Mouse (Mus musculus): Measurements from ENCODE around the gene Wdr93.

GRCm38 (mm10) chr7:79810611-79811506, 67.9 kb downstream of the Wdr93 start, which contains the start of gene Mesp2:
- TF ChIP-seq CTCF (IDR thresholded peaks at IDR 0.05; ENCODE audit: low read depth, low read length), result no peak
- TF ChIP-seq POLR2A (IDR thresholded peaks at IDR 0.05; ENCODE audit: extremely low read depth, insufficient read depth, low read length), result no peak

All from liver, adult 2 months (tissue).